Mouse (Mus musculus): ENCODE data around the gene 4933424G06Rik. TPM values are rescaled to one million over a fixed set of nuclear protein-coding genes. Genes with fewer than 3 reads are reported as not detected.
"Not testable (repeated sequence)": the region's sequence is repeated elsewhere in the genome, so short reads cannot be mapped to it uniquely, and the experiment has no call there.

4933424G06Rik gene
- total RNA-seq (2022) = 1 to 10 TPM in 3 of 4 experiments, not detected in 1; 1.0 to 1.1 (median 1.0) TPM

- peak; percentile 94 to 98 for DNase-seq (ENCODE audit: low spot score in 2 of 2)
These were observed at the start of gene 4933424G06Rik for GRCm38 (mm10) chr1:36709854-36710280. Gene 4933424G06Rik (plus strand): TSS chr1:36710149.

GRCm38 (mm10) chr1:36664457-36664856, 45.5 kb upstream of the 4933424G06Rik start:
- DNase-seq (ENCODE audit: low spot score in 2 of 2) = no peak

- DNase-seq (ENCODE audit: low spot score in 2 of 2) = no peak
These were observed 44.7 kb upstream of the 4933424G06Rik start for GRCm38 (mm10) chr1:36665165-36665723.

- no peak for DNase-seq (ENCODE audit: low spot score in 2 of 2)
These were observed 44.0 kb upstream of the 4933424G06Rik start for GRCm38 (mm10) chr1:36665934-36666333.

GRCm38 (mm10) chr1:36668007-36668406, 41.9 kb upstream of the 4933424G06Rik start:
- DNase-seq (ENCODE audit: low spot score in 2 of 2) = not testable (repeated sequence)

GRCm38 (mm10) chr1:36670256-36670655, 39.7 kb upstream of the 4933424G06Rik start:
- DNase-seq (ENCODE audit: low spot score in 2 of 2) = no peak

GRCm38 (mm10) chr1:36671260-36671659, 38.7 kb upstream of the 4933424G06Rik start:
- no peak for DNase-seq (ENCODE audit: low spot score in 2 of 2)

- no peak for DNase-seq (ENCODE audit: low spot score in 2 of 2)
These were observed 37.1 kb upstream of the 4933424G06Rik start for GRCm38 (mm10) chr1:36672648-36673350.

- no peak for DNase-seq (ENCODE audit: low spot score in 2 of 2)
These were observed 35.0 kb upstream of the 4933424G06Rik start for GRCm38 (mm10) chr1:36674936-36675335.

- DNase-seq (ENCODE audit: low spot score in 2 of 2) = no peak
These were observed 29.1 kb upstream of the 4933424G06Rik start for GRCm38 (mm10) chr1:36680893-36681292.

GRCm38 (mm10) chr1:36682620-36683355, 27.2 kb upstream of the 4933424G06Rik start, which contains the start of gene Fam178b:
Gene Fam178b (minus strand): TSS chr1:36683183.
- no peak for DNase-seq (ENCODE audit: low spot score in 2 of 2)

- peak; percentile 43 to 60 for DNase-seq (ENCODE audit: low spot score in 2 of 2)
These were observed 26.0 kb upstream of the 4933424G06Rik start for GRCm38 (mm10) chr1:36683810-36684467.

GRCm38 (mm10) chr1:36690671-36691235, 19.2 kb upstream of the 4933424G06Rik start:
- no peak for DNase-seq (ENCODE audit: low spot score in 2 of 2)

GRCm38 (mm10) chr1:36691271-36692155, 18.4 kb upstream of the 4933424G06Rik start, which contains the start of gene Cox5b:
Gene Cox5b (plus strand): TSS chr1:36691449.
- DNase-seq (ENCODE audit: low spot score in 2 of 2) = peak; percentile 84 to 96

GRCm38 (mm10) chr1:36694871-36695270, 15.1 kb upstream of the 4933424G06Rik start:
- DNase-seq (ENCODE audit: low spot score in 2 of 2) = no peak

- DNase-seq (ENCODE audit: low spot score in 2 of 2) = no peak
These were observed 13.5 kb upstream of the 4933424G06Rik start for GRCm38 (mm10) chr1:36696411-36696810.

GRCm38 (mm10) chr1:36697030-36697429, 12.9 kb upstream of the 4933424G06Rik start:
- DNase-seq (ENCODE audit: low spot score in 2 of 2) = no peak

GRCm38 (mm10) chr1:36707166-36707565, 2.8 kb upstream of the 4933424G06Rik start:
- peak in 1 of 2 experiments; percentile 65 for DNase-seq (ENCODE audit: low spot score in 2 of 2)

GRCm38 (mm10) chr1:36707797-36708196, 2.2 kb upstream of the 4933424G06Rik start:
- no peak for DNase-seq (ENCODE audit: low spot score in 2 of 2)

GRCm38 (mm10) chr1:36708626-36709025, 1.3 kb upstream of the 4933424G06Rik start:
- DNase-seq (ENCODE audit: low spot score in 2 of 2) = no peak

Measured in left cerebral cortex, adult 8-10 months (tissue).